Mouse (Mus musculus) bone marrow, adult 2 months (tissue): ENCODE data around the gene Bpifa3.

Experiments used
- CTCF ChIP-seq: fragments of 200-500 bp; IDR thresholded peaks from 2 replicates; pipeline ENCODE4 v1.5.1; 2011; ENCODE audit warnings: low read length, control low read depth; ENCODE audit not compliant: control insufficient read depth, insufficient read depth
- POLR2A ChIP-seq: fragments of 200-500 bp; IDR thresholded peaks from 2 replicates; pipeline ENCODE4 v1.6.1; 2011; ENCODE audit warnings: low read depth, mild to moderate bottlenecking, control low read depth, low read length, borderline replicate concordance; ENCODE audit not compliant: control insufficient read depth

GRCm38 (mm10) chr2:154147496-154147895 is 17.4 kb downstream of the Bpifa3 start:
- TF ChIP-seq CTCF (no peak), POLR2A (no peak)
